Mouse (Mus musculus) gastrocnemius, postnatal 4 days (tissue): ENCODE data around the gene Rpl4. TPM values are rescaled to one million over a fixed set of nuclear protein-coding genes. Genes with fewer than 3 reads are reported as not detected.
"Not testable (repeated sequence)": the region's sequence is repeated elsewhere in the genome, so short reads cannot be mapped to it uniquely, and the experiment has no call there.

Experiments
- DNase-seq, 2 experiments: peaks; one replicate each; pipeline ENCODE4 v3.0.0; 2021 to 2022; ENCODE audit warnings: low spot score in 2 of 2, mixed read lengths in 2 of 2
- long read RNA-seq, 2 experiments: library from polyadenylated mRNA; stranded (forward); transcript quantifications; one replicate each; pipeline ENCODE4 v2.0.0; 2021
- total RNA-seq, 2 experiments: library from RNA; stranded (reverse); gene quantifications; 2 replicates each; pipeline ENCODE4 v1.2.3; 2021

Gene Rpl4
- total RNA-seq, result 1,000 to 10,000 TPM in 1 of 2 experiments, 100 to 1,000 TPM in 1; 987 to 1,060 TPM
- long read RNA-seq, experiment 1, transcript Rpl4-202 (4 exons, 596 nt), result minor isoform, 11 of 995 reads
- long read RNA-seq, experiment 1, transcript Rpl4-201 (10 exons, 1,538 nt), result major isoform, 886 of 995 reads
- long read RNA-seq, experiment 1, partial matches to known transcripts, result 69 of 995 reads
- long read RNA-seq, experiment 1, other reads (novel, unspliced or antisense), result 29 of 995 reads
- long read RNA-seq, experiment 2, transcript Rpl4-202 (4 exons, 596 nt), result minor isoform, 8 of 991 reads
- long read RNA-seq, experiment 2, transcript Rpl4-201 (10 exons, 1,538 nt), result major isoform, 910 of 991 reads
- long read RNA-seq, experiment 2, partial matches to known transcripts, result 51 of 991 reads
- long read RNA-seq, experiment 2, other reads (novel, unspliced or antisense), result 22 of 991 reads

GRCm38 (mm10) chr9:64172816-64173665, at the start of gene Rpl4, which contains the start of gene Zwilch:
Rpl4 (plus strand) TSS chr9:64173375.
Zwilch (minus strand) TSS chr9:64173104.
- DNase-seq, result peak; percentile 66 to 85

DNA sequence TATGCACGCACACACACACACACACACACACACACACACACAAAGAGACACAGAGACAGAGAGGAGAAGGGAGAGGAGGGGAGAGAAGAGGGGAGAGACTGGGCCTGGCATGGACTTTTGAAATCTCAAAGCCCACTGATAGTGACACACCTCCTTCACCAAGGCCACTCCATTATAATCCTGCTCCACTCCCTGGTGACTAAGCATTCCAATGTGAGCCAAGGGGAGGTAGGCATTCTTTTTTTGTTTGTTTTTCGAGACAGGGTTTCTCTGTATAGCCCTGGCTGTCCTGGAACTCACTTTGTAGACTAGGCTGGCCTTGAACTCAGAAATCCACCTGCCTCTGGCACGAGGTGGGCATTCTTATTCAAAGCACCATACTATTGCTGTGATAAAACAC, 48.3 kb upstream of the Rpl4 start:
- DNase-seq, result not testable (repeated sequence)

- DNase-seq, result peak in 1 of 2 experiments; percentile 54
These were observed 47.9 kb upstream of the Rpl4 start for GRCm38 (mm10) chr9:64125307-64125706.

- no peak for DNase-seq
These were observed 47.1 kb upstream of the Rpl4 start for GRCm38 (mm10) chr9:64126121-64126520.

GRCm38 (mm10) chr9:64131623-64132022, 41.6 kb upstream of the Rpl4 start:
- DNase-seq, result no peak

- peak in 1 of 2 experiments; percentile 31 for DNase-seq
These were observed 34.3 kb upstream of the Rpl4 start for GRCm38 (mm10) chr9:64138896-64139295.

GRCm38 (mm10) chr9:64139879-64140278, 33.3 kb upstream of the Rpl4 start:
- DNase-seq, result no peak

DNA sequence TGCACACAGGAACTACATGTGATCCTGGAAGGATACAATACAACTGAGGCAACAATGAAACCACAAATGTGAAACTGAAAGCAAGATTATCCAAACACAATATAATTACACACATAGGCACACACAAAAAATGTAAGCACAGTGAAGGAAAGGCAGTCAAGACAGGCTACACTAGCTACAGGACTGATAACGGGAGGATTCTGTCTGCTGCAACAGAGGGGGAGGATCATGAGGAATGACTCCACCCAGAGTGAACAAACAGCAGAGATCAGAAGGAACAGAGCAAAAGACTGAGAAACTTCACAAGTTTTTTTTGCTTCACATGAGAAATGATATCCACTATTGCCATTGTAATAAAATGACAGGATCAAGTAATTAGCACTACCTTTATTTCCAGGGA, 16.5 kb upstream of the Rpl4 start:
- DNase-seq, result no peak

GRCm38 (mm10) chr9:64160471-64160870, 12.7 kb upstream of the Rpl4 start:
- DNase-seq, result no peak

DNA sequence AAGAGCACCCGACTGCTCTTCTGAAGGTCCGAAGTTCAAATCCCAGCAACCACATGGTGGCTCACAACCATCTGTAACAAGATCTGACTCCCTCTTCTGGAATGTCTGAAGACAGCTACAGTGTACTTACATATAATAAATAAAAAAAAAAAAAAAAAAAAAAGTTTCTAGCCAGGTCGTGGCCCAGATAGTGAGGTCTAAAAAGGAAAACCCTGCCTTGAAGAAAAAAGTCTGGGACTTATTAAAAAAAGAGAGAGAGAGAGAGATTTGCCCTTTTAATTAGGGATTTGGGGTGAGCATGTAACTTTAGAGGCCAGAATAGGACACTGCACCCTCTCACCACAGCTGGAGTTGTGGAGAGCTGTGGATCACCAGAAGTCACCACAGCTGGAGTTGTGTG, 3.2 kb upstream of the Rpl4 start:
- DNase-seq, result not testable (repeated sequence)

DNA sequence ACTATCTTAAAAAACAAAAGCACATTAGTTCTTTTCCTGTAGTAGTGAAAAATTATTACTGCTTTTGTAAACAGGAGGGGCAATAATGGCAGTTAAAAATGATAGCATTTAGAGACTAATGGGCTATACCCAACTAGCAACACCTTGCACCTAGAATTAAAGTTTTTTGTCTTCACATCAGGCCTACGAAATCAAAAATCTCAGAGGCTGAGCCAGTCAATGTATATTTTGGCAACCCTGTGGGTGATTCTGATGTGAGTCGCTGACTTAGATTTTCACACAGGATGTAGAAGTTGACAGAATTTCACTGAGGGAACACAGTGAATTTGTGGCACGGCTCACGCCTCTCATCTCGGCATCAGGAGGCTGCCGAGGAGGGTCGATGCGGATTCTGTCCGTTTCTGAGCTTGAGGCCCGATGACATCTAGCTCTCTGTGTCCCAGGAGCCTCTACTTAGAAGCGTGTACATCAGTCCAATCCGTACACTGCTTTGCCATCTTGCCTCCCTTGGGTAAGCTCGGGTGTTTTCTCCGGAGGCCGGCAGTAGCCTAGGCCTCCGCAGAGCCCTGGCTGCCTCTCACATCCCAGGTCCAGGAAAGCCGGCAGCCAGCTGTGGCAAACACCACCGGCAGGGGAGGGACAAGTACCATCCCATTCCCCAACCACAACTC, 895 bp upstream of the Rpl4 start:
- DNase-seq, result no peak

DNA sequence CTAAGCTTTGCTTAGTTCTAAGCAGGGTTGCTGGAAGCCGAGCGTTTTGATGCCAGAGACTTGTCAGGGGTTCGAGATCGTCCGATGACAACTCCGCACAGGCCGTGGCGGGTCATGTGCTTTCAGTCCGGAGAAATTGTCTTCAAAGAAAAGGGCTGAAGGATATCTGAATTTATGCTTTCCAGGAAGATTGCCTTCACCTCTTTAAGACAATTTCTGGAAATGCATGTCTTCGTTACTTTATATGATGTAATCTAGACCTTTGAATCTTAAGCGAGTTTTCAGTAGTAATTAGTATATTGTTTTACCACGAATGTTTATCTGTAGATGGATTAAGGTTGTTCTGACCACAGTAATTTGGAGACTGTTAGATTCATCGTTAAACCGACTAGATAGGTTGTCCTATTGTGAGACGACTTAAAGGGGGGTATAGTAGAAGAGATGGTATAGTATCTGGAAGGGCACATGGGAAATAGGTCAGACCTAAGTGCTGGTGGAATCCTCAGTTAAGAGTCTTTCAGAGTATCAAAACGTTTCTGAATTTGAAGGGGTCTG, 568 bp downstream of the Rpl4 start:
- no peak for DNase-seq

DNA sequence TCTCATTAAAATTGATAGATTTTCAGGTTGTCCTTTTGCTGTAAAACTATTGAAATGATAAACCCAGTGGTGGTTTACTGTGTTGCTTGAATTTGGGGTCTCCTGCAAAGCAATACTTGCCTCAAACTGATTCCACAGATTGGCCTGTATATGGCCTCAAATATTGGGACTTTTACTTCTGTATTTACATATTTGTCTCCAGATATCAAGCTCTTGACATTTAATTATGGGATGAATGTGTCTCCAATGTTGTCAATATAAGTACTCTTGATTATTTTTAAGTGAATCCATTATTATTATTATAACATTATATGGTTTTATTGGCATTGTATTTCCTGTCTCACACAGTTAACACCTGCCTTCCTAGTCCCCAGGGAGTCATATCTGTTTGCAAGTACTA, 1.2 kb downstream of the Rpl4 start:
- no peak for DNase-seq

DNA sequence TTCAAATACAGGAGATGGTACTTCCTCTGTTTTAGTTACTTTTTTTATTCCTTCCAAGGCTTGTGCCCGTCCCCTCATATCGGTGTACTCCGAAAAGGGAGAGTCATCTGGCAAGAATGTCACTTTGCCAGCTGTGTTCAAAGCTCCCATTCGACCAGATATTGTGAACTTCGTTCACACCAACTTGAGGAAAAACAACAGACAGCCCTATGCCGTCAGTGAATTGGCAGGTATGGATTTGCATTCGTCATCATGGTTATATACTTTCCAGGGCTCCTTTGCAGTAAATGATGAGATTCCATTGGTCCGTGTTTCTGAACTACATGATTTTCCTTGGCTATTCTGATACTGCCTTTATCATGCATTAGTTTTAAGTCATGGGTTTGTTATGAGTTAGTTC, 1.6 kb downstream of the Rpl4 start:
- DNase-seq, result no peak

- no peak for DNase-seq
These were observed 2.2 kb downstream of the Rpl4 start for GRCm38 (mm10) chr9:64175378-64175777.

DNA sequence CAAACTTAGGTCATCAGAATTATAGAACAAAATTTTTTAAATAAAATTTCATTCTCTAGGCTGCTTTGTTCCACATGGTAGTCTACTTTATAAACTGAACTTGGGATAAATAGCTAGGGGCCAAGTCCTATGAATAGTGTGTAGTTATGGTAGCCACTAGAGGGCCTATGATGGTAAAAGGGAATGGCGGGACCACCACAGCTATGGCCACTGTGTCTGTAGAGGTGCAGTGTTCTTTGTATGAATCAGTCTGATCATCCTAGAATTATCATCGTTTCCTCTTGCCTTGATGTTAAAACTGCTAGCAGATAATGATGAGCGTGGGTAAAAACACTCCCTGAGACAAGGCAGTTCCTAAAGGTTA, 5.4 kb downstream of the Rpl4 start:
- DNase-seq, result no peak

DNA sequence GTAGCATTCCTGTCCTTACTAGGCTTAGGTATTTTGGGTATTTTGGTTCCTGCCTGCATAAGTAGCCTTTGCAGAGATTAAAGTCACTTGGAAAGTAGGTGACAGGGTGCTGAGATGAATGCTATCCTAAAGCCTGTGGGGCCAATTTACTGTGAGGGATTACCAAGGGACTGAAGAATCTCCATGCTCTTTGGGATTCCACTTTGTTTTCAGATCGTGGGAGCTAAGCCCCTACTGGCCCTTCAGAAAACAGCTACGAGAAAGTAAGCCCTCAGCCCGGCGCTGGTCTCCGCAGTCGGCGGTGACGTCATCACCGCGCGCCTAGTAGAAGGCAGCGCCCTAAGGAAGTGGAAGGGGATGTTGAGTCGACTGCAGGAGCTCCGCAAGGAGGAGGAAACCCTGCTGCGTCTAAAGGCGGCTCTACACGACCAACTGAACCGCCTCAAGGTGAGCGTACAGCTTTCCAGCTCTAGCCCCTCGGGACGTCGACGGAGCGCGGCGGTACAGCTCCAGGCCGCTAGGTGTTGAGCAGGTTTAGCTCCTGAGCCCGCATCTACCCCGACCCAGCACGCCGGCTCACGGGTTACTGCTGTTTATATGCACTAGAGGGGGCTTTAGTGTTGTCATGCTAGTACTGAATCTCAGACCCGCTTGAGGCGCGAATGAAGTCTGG, 5.9 kb downstream of the Rpl4 start, which contains the start of gene Snapc5:
Snapc5 (plus strand) TSS at position 301 of the 673 bp plus-strand sequence.
- peak; percentile 77 to 90 for DNase-seq

GRCm38 (mm10) chr9:64183295-64183694, 10.1 kb downstream of the Rpl4 start:
- not testable (repeated sequence) for DNase-seq

DNA sequence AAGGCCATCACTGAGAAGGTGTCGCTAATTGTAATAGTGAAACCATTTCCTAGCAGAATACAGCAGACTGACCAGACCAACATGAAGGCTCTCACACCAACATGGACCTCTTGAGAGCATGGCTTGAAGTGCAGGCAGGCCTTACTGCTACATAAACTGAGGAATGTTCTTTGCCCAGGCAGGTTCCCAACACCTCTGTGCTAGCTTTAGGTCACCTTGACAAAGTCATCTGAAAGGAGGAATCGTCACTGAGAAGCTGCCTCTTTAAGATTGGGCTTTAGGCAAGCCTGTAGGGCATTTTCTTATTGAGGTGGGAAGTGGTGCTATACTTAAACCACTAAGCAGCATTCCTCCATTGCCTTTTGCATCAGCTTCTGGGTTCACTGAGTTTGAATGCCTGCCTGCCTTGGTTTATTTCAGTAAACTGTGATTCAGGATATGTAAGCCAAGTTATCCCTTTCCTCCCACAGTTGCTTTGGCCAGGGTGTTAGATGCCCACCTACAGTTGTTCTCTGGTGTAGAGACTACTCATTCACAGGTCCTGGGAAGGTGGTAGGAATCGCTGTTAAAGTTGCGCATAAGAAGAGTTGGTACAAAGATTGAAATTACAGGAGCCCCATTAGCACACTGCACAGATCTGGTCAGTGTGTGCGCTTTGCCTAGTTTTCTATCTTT, 11.1 kb downstream of the Rpl4 start:
- no peak for DNase-seq

GRCm38 (mm10) chr9:64193879-64194278, 20.7 kb downstream of the Rpl4 start:
- DNase-seq, result no peak
